Mouse (Mus musculus): ENCODE results near the gene Sgip1. TPM values are rescaled to one million over a fixed set of nuclear protein-coding genes. Genes with fewer than 3 reads are reported as not detected.
A peak's percentile ranks its signal among the peaks of the same experiment; 100 is the strongest.

The Sgip1 gene
- polyA plus RNA-seq, 1 experiment = 0.63 TPM

DNA sequence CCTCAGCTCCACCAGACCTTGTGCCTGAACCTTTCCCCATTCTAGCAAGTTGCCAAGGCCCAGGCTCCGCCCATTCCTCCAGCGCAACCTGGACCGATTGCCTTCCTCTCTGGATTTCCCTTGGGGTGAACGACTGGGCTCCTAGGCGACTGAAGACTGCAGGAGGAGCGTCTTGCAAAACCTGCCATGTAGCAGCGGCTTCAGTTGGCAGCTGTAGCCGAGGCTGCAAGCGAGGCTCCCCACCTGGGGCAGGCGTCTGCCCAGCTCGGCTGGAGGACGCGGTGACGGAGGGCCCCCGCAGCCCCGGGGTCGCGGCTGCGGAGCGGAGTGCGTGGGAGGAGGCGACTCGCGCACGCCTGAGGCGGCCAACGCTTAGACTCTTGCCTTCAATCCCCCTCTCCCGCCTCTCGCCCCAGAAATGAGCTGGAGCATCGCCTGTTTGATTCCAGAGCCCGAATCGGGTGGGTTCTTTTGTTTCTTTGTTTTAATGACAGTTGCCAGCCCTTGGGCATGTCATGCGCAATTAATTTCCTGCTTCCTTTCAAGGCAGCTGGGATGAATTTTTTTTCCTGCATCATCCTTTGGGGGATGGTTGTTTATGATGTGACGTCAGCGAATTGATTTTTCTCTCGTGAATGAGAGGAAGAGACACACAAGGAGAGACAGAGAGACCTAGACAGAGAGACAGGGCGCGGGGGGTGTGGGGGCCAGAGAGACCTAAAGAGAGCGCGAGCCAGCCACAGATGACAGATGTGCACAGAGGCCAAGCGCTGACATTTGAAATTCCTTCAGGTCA, 18.2 kb downstream of the Sgip1 start:
- peak; percentile 17 for DNase-seq
- no peak overlapping the region for H3K27ac ChIP-seq (ENCODE audit: control insufficient read depth, insufficient read depth, low read length)

DNA sequence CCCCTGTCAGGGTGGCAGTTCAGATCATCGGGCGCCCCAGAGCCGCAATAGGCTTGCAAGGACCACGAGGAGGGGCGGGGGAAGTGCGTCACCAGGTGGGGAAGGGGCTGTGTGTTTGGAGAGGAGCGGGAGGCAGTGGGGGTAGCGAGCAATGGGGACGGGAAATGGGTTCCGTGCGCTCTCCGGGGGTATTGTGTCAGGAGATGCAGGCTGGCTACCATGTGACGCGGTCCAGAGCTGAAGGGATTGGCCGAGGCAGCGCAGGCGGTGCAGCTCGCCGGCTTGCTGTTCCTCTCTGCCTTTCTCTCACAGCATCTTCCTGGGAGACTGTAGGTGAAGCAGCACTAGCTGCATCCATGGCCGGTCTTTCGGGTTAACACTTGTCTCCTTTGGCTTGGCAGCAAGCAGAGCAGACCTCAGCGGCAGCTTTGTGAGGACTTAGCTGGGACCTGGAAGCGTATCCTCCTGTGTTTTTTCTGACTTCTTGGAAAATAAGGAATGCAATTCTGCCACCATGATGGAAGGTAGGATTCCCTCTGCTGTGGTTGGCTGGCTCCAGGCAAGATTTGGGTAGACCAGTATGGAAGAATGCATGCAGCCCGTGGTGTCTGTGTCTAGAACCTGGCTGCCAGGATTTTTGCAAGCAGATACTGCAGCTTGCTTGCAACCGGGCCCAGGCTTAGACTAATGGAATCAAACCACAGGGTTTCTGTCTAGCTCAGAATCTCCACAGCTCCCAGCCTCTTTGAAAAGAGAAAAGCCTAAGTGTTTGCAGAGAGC, 19.1 kb downstream of the Sgip1 start:
- no peak for TF ChIP-seq POLR2A (IDR thresholded peaks at IDR 0.05; ENCODE audit: control insufficient read depth, extremely low read depth, insufficient read depth, low read length, poor library complexity)
- TF ChIP-seq CTCF (IDR thresholded peaks at IDR 0.05; ENCODE audit: borderline replicate concordance, control insufficient read depth, extremely low read depth, insufficient read depth, low read length, poor library complexity) = no peak
- Histone ChIP-seq H3K36me3 (ENCODE audit: control insufficient read depth, insufficient read depth, low read length) (no peaks in the 10 kb centered on the region), H3K27ac (ENCODE audit: control insufficient read depth, insufficient read depth, low read length) (no peak overlapping the region), H3K4me3 (ENCODE audit: control insufficient read depth, insufficient read depth, low read length) (peak overlapping the region; percentile 23), H3K4me1 (replicated peaks; ENCODE audit: control insufficient read depth, insufficient read depth, low read length) (peaks cover 13% of the 10 kb centered on the region), H3K27me3 (ENCODE audit: control insufficient read depth, insufficient read depth, low read length) (no peaks in the 10 kb centered on the region)
- 12% methylated on average over 25 of the region's 25 CpGs for WGBS
- DNase-seq = peak; percentile 49

More for the DNA sequence above, 18.2 kb downstream of the Sgip1 start:
- TF ChIP-seq CTCF (IDR thresholded peaks at IDR 0.05; ENCODE audit: borderline replicate concordance, control insufficient read depth, extremely low read depth, insufficient read depth, low read length, poor library complexity) (no peak), POLR2A (IDR thresholded peaks at IDR 0.05; ENCODE audit: control insufficient read depth, extremely low read depth, insufficient read depth, low read length, poor library complexity) (no peak)
- no peaks in the 10 kb centered on the region for H3K27me3 ChIP-seq (ENCODE audit: control insufficient read depth, insufficient read depth, low read length)
- peak overlapping the region; percentile 49 for H3K4me3 ChIP-seq (ENCODE audit: control insufficient read depth, insufficient read depth, low read length)
- no peaks in the 10 kb centered on the region for H3K36me3 ChIP-seq (ENCODE audit: control insufficient read depth, insufficient read depth, low read length)
- WGBS = 4% methylated on average over 41 of the region's 41 CpGs
- peaks cover 13% of the 10 kb centered on the region for H3K4me1 ChIP-seq (replicated peaks; ENCODE audit: control insufficient read depth, insufficient read depth, low read length)

DNA sequence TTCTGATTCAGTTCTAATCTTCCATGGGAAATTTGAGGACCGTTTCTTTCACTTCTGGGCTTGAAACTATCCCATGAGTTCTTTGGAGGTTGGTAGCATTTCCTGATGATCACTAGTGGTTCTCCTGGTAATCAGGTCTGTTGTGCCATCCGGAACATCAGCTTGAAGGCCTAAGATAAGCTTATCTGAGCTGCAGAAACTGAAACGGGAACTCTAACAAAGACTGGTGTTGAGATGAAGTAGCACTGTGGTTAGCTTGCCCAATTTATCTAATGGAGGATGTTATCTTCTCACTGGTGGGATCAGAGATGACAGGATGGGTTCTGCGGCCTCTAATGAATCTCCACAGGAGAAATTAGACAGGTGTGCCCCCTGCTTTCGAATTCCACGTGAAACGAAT, 21.0 kb downstream of the Sgip1 start:
- 83% methylated on average over 7 of the region's 7 CpGs for WGBS
- TF ChIP-seq POLR2A (IDR thresholded peaks at IDR 0.05; ENCODE audit: control insufficient read depth, extremely low read depth, insufficient read depth, low read length, poor library complexity) (no peak), CTCF (IDR thresholded peaks at IDR 0.05; ENCODE audit: borderline replicate concordance, control insufficient read depth, extremely low read depth, insufficient read depth, low read length, poor library complexity) (no peak)
- no peak for DNase-seq
- no peaks in the 10 kb centered on the region for H3K27me3 ChIP-seq (ENCODE audit: control insufficient read depth, insufficient read depth, low read length)
- H3K4me1 ChIP-seq (replicated peaks; ENCODE audit: control insufficient read depth, insufficient read depth, low read length) = peaks cover 13% of the 10 kb centered on the region
- H3K4me3 ChIP-seq (ENCODE audit: control insufficient read depth, insufficient read depth, low read length) = no peak overlapping the region
- H3K27ac ChIP-seq (ENCODE audit: control insufficient read depth, insufficient read depth, low read length) = no peak overlapping the region
- no peaks in the 10 kb centered on the region for H3K36me3 ChIP-seq (ENCODE audit: control insufficient read depth, insufficient read depth, low read length)

DNA sequence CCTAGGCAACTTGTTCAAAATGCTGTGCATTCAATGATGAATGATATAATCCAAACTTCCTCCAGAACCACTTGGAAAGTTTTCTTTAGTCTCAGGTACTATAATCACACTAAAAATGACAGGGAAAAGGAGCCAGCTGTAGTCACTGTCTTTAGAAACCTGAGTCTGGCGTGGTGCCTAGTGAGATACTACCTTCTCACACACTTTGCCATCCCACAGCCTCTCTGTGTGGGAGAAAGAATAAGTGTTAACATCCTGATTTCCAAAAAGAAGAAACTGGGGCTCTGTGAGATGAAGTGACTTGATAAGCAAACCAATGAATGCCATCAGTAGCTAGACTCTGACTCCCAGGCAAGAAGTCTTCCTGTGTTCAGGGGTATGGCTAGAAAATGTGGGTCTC, 28.0 kb downstream of the Sgip1 start:
- TF ChIP-seq CTCF (IDR thresholded peaks at IDR 0.05; ENCODE audit: borderline replicate concordance, control insufficient read depth, extremely low read depth, insufficient read depth, low read length, poor library complexity) = no peak
- no peak for TF ChIP-seq POLR2A (IDR thresholded peaks at IDR 0.05; ENCODE audit: control insufficient read depth, extremely low read depth, insufficient read depth, low read length, poor library complexity)
- Histone ChIP-seq H3K27me3 (ENCODE audit: control insufficient read depth, insufficient read depth, low read length) (no peaks in the 10 kb centered on the region), H3K27ac (ENCODE audit: control insufficient read depth, insufficient read depth, low read length) (no peak overlapping the region), H3K4me3 (ENCODE audit: control insufficient read depth, insufficient read depth, low read length) (no peak overlapping the region), H3K36me3 (ENCODE audit: control insufficient read depth, insufficient read depth, low read length) (no peaks in the 10 kb centered on the region), H3K4me1 (replicated peaks; ENCODE audit: control insufficient read depth, insufficient read depth, low read length) (no peaks in the 10 kb centered on the region)
- no peak for DNase-seq
- 72% methylated on average over 1 of the region's 1 CpGs for WGBS

DNA sequence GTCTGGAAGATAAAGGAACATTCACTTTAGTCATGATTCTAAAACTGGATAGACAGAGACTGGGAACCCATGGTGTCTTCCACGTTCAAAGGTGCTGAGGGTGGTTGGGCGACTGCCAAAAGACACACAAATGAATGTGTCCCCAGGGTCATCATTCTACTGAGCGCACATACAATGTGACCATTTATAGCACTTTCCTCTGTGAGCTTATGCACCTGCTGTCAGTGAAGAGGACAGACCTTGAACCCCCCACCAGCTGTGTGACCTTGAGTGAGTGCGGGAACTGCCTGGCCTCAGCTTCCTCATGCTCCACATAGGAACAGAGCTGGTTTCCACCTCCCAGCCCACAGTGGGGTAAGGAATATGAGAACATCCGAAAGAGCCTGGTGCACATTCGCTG, 28.8 kb downstream of the Sgip1 start:
- H3K27ac ChIP-seq (ENCODE audit: control insufficient read depth, insufficient read depth, low read length) = no peak overlapping the region
- no peaks in the 10 kb centered on the region for H3K4me1 ChIP-seq (replicated peaks; ENCODE audit: control insufficient read depth, insufficient read depth, low read length)
- H3K27me3 ChIP-seq (ENCODE audit: control insufficient read depth, insufficient read depth, low read length) = no peaks in the 10 kb centered on the region
- H3K4me3 ChIP-seq (ENCODE audit: control insufficient read depth, insufficient read depth, low read length) = no peak overlapping the region
- no peak for TF ChIP-seq CTCF (IDR thresholded peaks at IDR 0.05; ENCODE audit: borderline replicate concordance, control insufficient read depth, extremely low read depth, insufficient read depth, low read length, poor library complexity)
- no peak for TF ChIP-seq POLR2A (IDR thresholded peaks at IDR 0.05; ENCODE audit: control insufficient read depth, extremely low read depth, insufficient read depth, low read length, poor library complexity)
- no peaks in the 10 kb centered on the region for H3K36me3 ChIP-seq (ENCODE audit: control insufficient read depth, insufficient read depth, low read length)
- DNase-seq = no peak
- 92% methylated on average over 6 of the region's 6 CpGs for WGBS

DNA sequence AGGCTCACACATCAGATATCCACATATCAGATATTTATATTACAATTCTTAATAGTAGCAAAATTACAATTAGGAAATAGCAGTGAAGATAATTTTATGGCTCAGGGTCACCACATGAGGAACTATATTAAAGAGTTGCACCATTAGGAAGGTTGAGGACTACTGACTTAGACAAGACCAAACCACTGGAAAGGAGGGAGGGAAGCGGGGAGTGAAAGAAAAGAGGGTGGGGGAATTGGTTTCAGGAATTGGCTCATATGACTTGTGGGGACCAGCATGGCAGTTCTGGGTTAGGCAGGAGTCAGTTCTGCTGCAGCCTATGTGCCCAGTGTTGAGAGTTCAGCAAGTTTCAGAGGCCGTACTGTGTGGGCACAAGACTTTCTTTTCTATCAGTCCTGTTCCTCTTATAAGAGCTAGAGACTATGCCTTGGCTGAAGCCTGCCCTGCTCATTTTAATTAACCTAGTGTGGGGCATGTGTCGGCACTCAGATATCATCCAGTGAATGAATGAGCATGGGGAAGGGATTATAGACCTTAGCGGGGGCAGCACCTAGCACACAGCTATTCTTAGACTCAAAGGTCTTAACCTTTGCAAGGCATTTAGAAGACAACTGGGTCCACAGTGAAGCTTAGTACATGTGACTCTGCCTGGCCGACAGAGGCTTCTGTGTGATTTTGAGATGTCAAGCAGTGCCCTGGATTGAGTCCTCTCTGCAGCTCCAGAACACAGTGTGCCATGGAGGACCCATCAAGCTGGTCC, 30.7 kb downstream of the Sgip1 start:
- Histone ChIP-seq H3K4me3 (ENCODE audit: control insufficient read depth, insufficient read depth, low read length) (no peak overlapping the region), H3K4me1 (replicated peaks; ENCODE audit: control insufficient read depth, insufficient read depth, low read length) (no peaks in the 10 kb centered on the region), H3K27ac (ENCODE audit: control insufficient read depth, insufficient read depth, low read length) (no peak overlapping the region), H3K36me3 (ENCODE audit: control insufficient read depth, insufficient read depth, low read length) (no peaks in the 10 kb centered on the region), H3K27me3 (ENCODE audit: control insufficient read depth, insufficient read depth, low read length) (no peaks in the 10 kb centered on the region)
- TF ChIP-seq CTCF (IDR thresholded peaks at IDR 0.05; ENCODE audit: borderline replicate concordance, control insufficient read depth, extremely low read depth, insufficient read depth, low read length, poor library complexity) = no peak
- no peak for TF ChIP-seq POLR2A (IDR thresholded peaks at IDR 0.05; ENCODE audit: control insufficient read depth, extremely low read depth, insufficient read depth, low read length, poor library complexity)
- WGBS = 93% methylated on average over 5 of the region's 5 CpGs
- DNase-seq = no peak
